Mouse (Mus musculus) cortical plate, adult 2 months (tissue): ENCODE data around the gene Gm45837.

ENCODE experiments used
- CTCF ChIP-seq: fragments of 200-500 bp; IDR thresholded peaks from 2 replicates; pipeline ENCODE4 v1.5.1; 2011; ENCODE audit warnings: mild to moderate bottlenecking, control low read depth, low read length; ENCODE audit not compliant: insufficient read depth; ENCODE audit errors: extremely low read depth
- POLR2A ChIP-seq: fragments of 200-500 bp; IDR thresholded peaks from 2 replicates; pipeline ENCODE4 v1.6.1; 2011; ENCODE audit warnings: mild to moderate bottlenecking, low read length, control low read depth; ENCODE audit not compliant: insufficient read depth; ENCODE audit errors: extremely low read depth

DNA sequence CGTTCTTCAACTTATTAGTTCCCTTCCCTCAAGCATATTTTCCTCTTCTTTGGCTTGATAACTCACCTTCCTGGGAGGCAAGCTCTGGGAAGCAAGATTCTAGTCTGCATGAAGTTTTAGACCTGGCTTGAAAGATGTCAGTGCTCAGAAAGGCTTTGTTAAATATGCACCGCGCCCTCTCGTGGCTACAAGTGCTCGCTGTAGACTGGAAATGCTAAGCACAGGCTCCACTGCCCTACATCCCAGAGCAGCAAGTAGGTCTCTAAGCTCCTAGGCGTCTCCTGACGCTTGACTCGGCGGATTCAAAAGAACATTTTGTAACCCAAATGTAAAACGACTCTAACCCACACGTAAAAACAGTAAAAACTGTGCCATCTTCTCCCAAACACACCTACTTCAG is 130.4 kb downstream of the Gm45837 start:
- TF ChIP-seq POLR2A = no peak
- peak; percentile 71 for TF ChIP-seq CTCF
